Mouse (Mus musculus) spleen, adult 18-20 months (tissue): ENCODE data around the gene Zfand3.

Experiments
- DNase-seq, 2 experiments: peaks; one replicate each; pipeline ENCODE4 v3.0.0; 2022; ENCODE audit warnings: mixed read lengths in 2 of 2

The Zfand3 gene

DNA sequence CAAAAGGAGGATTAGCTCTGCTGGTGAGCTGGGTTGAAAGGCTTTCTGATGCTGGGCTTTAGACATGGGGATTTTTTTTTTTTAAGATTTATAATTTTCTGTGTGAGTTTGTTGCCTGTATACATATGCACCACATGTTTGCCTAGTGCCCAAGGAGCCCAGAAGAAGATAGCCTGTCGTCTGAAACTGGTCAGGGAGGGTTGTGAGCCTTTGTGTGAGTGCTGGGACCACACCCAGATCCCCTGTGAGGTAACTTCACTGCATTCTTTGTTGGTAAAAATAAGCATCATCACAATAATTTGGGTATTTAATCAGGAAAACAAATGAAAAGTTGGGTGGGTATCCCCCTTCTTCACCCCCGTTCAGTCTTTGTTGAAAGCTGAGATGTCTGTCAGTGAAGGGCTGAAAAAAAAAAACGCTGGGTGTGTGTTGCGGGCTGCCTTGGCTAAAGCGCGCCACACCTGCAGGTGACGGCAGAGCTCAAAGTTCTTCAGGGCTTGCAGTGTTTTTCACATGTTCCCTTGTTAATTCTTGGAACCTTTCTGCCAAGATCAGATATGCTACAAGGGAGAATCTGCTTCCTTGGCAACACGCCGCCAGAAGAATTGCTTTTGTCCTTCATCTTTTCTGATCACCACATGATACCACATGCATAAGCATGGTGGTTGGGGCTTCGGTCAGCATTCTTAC is 154.0 kb downstream of the Zfand3 start:
- no peak for DNase-seq

DNA sequence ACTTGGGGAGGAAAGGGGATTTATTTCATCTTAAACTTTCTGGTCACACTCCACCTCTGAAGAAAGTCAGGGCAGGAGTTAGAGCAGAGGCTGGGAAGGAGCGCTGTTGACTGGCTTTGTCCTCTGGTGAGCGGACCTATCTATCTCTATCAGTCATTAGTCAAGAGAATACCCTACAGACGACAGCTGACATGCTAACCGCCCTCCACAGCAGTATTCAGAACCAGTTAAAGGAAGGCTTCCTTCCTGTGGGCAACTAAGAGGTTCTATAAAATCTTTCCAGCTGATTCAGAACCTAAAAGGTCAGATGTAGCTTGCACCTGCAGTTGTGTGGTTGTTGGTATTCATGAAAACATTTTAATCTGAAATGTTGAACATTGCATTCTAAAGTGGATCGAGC is 154.8 kb downstream of the Zfand3 start:
- no peak for DNase-seq

DNA sequence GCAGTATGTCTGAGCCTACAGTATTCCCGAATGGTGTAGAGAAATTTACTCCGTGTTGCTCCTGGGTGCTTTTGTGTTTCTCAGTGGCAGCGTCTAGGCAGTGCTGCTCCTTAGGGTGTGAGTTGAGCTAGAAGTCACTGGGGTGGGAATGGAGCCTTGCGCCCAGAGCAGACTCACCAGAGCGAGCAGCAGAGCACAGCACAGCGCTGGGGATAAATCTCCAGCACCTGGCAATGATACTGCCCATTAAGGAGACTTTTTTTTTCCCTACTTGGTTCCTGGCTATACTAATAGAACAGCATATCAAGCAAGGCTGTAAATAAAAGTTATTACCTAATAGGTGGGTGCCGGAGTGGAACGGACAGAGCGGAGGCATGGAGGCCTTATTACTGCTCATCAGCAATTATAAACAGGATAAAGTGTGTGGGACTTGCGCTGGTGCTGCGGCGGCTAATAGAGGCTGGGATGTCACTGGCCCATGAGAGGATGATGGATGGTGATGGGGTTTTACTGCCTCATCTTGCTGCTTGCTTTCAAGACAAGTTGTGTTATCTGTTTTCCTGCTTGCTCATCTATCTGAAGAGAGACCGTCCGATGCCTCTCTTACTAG is 156.4 kb downstream of the Zfand3 start:
- DNase-seq = no peak

- no peak for DNase-seq
Measured at GRCm38 (mm10) chr17:30162983-30163382, 158.4 kb downstream of the Zfand3 start.

GRCm38 (mm10) chr17:30163793-30164192 is 159.3 kb downstream of the Zfand3 start:
- DNase-seq = no peak

- DNase-seq = no peak
Measured at GRCm38 (mm10) chr17:30164818-30165217, 160.3 kb downstream of the Zfand3 start.

DNA sequence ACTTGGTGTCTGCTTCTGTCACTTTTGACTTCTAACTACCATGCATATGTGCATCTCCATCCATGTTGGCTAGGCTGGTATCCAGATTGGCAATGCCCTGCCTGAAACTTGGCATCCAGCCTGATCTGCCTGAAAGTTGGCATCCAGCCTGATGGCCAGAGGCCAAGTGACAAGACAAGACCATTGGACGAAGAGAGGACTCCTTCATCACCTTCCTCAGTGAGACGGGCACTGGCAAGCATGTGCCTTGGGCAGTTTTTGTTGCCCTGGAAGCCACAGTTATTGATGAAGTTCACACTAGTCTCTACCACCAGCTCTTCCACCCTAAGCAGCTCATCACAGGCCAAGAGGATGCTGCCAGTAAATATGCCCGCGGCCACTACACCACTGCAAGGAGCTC is 172.9 kb downstream of the Zfand3 start:
- DNase-seq = no peak

GRCm38 (mm10) chr17:30178402-30178801 is 173.9 kb downstream of the Zfand3 start:
- DNase-seq = no peak

GRCm38 (mm10) chr17:30180197-30180596 is 175.7 kb downstream of the Zfand3 start:
- DNase-seq = no peak

GRCm38 (mm10) chr17:30181554-30181953 is 177.0 kb downstream of the Zfand3 start:
- DNase-seq = no peak

DNA sequence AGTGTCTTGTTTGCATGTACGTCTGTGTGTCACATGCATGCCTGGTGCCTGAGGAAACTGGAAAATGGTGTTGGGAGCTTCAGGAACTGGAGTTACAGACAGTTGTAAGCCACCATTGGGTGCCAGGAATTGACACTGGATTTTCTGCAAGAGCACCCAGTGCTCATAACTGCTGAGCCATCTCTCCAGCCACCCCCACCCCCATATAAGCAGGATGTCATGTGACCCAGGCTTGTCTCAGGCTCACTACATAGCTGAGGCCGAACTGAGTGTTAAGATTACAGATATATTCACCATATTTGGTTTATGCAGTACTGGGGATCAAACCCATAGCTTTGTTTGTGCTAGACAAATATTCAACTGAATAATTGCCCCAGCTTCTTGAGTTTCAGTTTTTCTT is 177.5 kb downstream of the Zfand3 start:
- DNase-seq = no peak

DNA sequence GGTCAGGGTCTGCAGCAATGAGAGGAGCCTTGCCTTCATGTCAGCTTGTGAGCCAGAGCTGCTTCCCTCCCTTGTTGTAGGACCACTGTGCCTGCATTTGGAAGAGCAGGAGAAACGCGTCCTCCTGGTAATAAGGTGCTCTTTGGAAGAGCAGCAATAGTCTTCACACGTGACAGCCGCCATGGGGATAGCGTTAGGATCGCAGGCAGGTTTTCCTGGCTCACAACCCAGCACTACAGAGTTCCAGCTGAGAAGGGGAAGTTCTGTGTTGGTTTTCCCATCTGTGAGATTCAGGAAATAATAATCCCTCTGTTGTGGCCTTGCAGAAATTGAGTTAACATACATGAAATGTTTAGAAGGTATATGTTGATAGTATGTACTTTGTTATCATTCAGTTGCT is 179.0 kb downstream of the Zfand3 start:
- no peak for DNase-seq

GRCm38 (mm10) chr17:30187154-30187553 is 182.6 kb downstream of the Zfand3 start:
- no peak for DNase-seq

- DNase-seq = no peak
Measured at GRCm38 (mm10) chr17:30187581-30187980, 183.0 kb downstream of the Zfand3 start.

DNA sequence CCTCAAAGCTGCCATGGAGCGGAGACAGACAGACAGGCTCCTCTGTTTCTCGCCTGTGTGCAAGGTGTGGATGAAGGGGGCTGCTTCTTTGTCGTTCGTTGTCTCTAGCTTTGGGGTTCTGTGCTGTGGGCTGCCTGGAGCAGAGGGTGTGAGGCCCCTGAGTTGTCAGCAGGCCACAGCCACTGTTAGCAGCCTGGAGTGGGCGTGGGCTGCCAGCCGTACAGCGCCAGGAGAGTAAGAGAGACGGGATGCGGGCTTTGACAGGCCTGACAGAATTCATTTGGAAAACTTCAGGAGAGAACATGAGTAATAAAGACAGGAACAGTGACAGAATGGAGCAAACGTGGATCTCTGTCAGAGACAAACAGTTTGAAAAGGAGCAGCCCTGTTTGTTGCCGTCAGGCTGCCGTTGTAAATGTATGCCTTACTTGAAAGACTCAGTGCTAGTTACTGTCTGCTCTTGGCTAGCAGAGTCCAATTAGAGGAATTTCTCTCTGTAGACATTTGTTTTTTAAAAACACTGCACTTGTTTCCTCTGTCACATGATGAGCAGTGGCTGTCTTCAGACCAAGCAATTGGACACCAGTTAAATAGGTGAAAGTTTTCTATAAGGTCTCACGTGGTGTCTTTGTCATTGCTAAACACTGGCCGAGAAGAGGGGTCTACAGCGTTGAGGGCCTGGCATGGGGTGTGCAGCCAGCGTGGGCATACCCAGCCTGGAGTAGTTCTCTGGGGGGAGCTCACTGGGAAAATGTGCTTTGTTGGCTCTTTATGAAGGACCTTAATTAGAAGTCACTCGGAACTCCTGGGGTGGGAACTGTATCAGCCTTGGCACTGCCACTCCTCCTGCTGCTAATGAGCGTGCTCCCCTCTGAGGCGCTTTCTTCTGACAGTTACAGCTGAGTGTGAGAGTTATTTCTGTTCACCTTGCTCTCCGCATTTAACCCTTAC is 183.8 kb downstream of the Zfand3 start:
- DNase-seq = peak in 1 of 2 experiments; percentile 1

DNA sequence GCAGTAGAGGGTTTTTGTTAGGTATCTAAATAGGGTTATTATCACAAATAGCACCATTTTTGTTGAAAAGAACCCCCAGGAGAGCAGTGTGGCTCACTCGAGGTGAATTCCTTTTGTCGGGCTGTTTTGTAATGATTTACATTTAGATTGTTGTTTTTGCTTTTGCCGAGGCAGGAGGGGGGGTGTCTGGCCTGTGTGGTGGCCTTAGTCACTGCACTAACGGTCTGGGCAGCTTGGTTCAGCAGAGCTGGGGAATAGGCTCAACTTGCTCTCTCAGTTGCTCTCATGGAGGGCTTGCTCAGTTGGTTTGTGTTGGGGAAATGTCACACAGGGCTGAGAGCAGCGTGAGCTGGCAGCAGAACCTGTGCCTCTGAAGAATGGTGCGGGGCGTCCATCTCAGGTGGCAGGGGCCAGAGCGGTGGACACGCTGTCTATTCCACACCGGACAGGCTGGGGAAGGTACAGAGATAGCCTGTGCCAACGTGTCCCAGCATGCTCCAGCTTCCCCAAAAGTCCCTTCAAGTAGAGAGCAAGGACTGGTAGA is 186.6 kb downstream of the Zfand3 start:
- peak in 1 of 2 experiments; percentile 1 for DNase-seq

GRCm38 (mm10) chr17:30192416-30193005 is 188.0 kb downstream of the Zfand3 start:
- peak in 1 of 2 experiments; percentile 0 for DNase-seq

DNA sequence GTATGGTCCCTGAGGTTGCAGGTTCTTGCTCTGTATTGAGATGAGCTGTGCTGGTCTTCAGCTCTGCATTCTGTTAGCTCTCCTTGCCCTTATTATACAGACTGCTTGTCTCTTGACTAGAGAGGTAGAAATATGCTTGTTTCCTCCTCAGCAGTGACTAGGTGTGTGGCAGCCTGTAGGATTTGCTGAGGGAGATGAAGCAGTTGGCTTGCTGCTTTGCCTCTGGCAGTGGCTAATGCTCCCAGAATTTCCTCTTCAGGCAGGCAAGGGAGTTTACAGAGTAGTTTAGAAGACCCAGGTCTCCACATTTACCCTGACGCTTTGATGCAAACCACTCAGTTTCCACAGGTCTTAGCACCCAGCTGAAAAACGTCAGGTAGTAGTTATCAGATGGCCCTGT is 189.1 kb downstream of the Zfand3 start:
- DNase-seq = no peak

DNA sequence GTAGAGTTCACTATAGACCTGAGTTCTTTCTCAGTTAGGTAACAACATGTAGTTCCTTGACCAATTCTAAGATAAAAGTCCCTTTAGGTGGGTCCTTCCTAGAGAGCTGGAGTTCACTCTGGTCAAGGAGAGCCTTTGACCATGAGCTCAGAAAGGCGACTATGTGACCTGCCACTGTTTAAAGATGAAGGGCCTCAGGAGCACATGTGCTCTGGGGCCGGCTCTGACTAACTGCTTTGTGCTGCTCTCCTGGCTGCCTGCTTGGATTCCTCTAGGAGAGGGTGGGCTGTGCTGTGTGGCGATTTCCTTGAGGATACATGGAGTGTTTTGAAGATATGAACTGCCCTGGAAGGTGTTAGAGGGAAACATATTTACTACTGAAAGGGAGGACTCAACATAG is 189.6 kb downstream of the Zfand3 start:
- DNase-seq = no peak

- no peak for DNase-seq
Measured at GRCm38 (mm10) chr17:30194629-30195445, 190.3 kb downstream of the Zfand3 start.

DNA sequence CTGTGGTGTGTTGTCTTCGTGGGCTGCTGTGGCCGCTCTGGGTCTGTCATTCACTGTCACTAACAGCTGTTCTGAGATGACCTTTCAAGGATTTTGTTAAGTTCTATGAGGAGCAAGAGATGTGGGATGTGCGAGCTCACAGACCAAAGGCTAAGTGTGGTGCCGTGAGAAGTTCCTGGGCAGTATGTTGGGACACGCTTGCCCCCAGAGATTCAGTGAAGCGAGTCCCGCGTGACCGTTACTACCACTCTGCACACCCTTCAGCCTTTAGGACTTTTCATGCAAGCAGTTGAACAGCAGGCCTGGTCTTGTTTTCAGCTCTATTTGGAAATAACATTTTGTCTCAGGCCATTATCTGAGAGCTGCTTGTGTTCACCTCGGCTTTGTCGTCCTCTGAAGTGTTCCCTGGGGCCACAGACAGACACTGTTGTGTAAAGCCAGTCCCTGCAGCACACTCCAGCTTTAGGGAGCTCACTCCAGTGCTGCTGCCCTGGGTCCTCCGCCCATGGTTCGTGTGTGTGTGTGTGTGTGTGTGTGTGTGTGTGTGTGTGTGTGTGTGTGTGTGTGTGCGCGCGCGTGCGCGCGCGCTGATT is 191.2 kb downstream of the Zfand3 start:
- peak in 1 of 2 experiments; percentile 2 for DNase-seq
